In the genomic region with DNA sequence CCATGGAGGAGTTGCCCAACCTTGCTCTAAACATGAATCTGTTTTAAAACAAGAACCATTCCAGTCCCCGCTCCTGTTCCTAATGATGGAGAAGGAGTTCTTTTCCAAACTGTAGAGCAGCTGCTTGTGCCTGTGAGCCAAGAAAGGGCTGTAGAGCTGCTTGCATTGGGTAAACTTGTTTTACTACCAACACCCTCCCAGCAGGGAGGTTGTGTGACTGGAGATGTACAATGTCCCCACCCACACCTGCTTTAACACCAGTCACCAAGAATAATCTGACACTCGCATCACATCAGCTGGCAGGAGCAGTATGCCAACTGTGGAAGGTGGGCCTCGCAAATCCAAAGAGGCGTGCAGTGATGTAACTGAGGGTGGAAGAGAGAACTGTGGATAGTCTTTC, we compare ENCODE assay signal across 14 mouse cellular contexts. TPM values are rescaled to one million over a fixed set of nuclear protein-coding genes. Genes with fewer than 3 reads are reported as not detected.
DNase-seq lines count a peak whose midpoint lies in the region.
"Had no signal": no experiment of that assay in that cellular context is flagged by ENCODE, and none has a peak within 500 bp of the region (broad histone marks: within the 10 kb centered on the region; RNA-seq: fewer than 3 reads in every experiment).

No protein-coding gene starts in this region.

- peak; percentile 63 to 86 for DNase-seq in left cerebral cortex, adult 18-20 months (ENCODE audit: low spot score in 2 of 2)
- DNase-seq in left cerebral cortex, postnatal 10 days (ENCODE audit: extremely low spot score in 1 of 2, low spot score in 2 of 2) = no peak
- peak; percentile 78 to 88 for DNase-seq in frontal cortex, postnatal 36 days (ENCODE audit: low spot score in 2 of 2)
- DNase-seq in left cerebral cortex, adult 9 months (ENCODE audit: low spot score in 2 of 2) = peak; percentile 71 to 76
- peak; percentile 88 for DNase-seq in telencephalon, adult 2 months (ENCODE audit: low read depth, low spot score)
- DNase-seq in gastrocnemius, postnatal 10 days = no peak
- no peak for DNase-seq in ovary, postnatal 10 days (ENCODE audit: low spot score)
- DNase-seq: B cell, adult 2 months; cerebellum, adult 9-11 months; gastrocnemius, postnatal 25 days; kidney, adult 2 months; kidney, postnatal 25 days; midbrain, embryonic 14.5 days; thymus, adult 18-20 months had no signal

- intact Hi-C loops in left cerebral cortex, postnatal 10 days (cut with DNase I) = no loop called here

RNA-seq across cellular contexts. Expression of a gene that starts 34.5 kb away (rescaled TPM):
- total RNA-seq in left cerebral cortex, adult 18-20 months (2021) = 1 to 10 TPM; 4.8 to 5.2 TPM
- 1 to 10 TPM; 6.2 to 7.6 TPM for total RNA-seq in left cerebral cortex, postnatal 10 days (2021)
- total RNA-seq in gastrocnemius, postnatal 10 days (2021) = 10 to 100 TPM; 11.3 to 13.0 TPM

Comparison
In these comparisons a context has a peak if more than half of its experiments do, and no peak if none do; other contexts are left out.
1. DNase-seq: peak in left cerebral cortex, adult 18-20 months (2 of 2), frontal cortex, postnatal 36 days (2 of 2), left cerebral cortex, adult 9 months (2 of 2) and telencephalon, adult 2 months (single experiment); none in left cerebral cortex, postnatal 10 days (0 of 2), gastrocnemius, postnatal 10 days (single experiment) and ovary, postnatal 10 days (single experiment).